Mouse (Mus musculus): ENCODE data around the gene Man2a2.
"Not testable (repeated sequence)": the region's sequence is repeated elsewhere in the genome, so short reads cannot be mapped to it uniquely, and the experiment has no call there.

Gene Man2a2

GRCm38 (mm10) chr7:80400099-80400498, 28.9 kb upstream of the Man2a2 start:
- DNase-seq (ENCODE audit: low spot score): peak; percentile 84

GRCm38 (mm10) chr7:80398654-80399444, 27.7 kb upstream of the Man2a2 start:
- no peak for DNase-seq (ENCODE audit: low spot score)

GRCm38 (mm10) chr7:80397986-80398385, 26.8 kb upstream of the Man2a2 start:
- DNase-seq (ENCODE audit: low spot score): no peak

GRCm38 (mm10) chr7:80396427-80396826, 25.3 kb upstream of the Man2a2 start:
- DNase-seq (ENCODE audit: low spot score): not testable (repeated sequence)

DNA sequence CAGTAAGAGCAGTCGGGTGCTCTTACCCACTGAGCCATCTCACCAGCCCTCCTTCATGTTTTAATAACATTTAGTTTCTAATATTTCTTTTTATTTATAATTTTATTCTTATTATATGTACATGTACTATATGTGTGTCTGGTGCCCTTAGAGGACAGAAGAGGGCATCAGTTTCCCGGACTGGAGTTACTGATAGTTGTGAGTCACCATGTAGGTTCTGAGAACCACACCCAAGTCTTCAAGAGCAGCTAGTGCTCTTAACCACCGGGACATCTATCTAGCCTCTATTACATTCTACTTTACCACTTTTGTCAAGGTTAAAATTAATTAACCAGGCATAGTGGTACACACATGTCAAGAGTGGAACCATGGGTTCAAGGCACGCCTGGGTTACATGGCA, 23.4 kb upstream of the Man2a2 start:
- no peak for DNase-seq (ENCODE audit: low spot score)

GRCm38 (mm10) chr7:80392119-80392518, 20.9 kb upstream of the Man2a2 start:
- DNase-seq (ENCODE audit: low spot score): no peak

DNA sequence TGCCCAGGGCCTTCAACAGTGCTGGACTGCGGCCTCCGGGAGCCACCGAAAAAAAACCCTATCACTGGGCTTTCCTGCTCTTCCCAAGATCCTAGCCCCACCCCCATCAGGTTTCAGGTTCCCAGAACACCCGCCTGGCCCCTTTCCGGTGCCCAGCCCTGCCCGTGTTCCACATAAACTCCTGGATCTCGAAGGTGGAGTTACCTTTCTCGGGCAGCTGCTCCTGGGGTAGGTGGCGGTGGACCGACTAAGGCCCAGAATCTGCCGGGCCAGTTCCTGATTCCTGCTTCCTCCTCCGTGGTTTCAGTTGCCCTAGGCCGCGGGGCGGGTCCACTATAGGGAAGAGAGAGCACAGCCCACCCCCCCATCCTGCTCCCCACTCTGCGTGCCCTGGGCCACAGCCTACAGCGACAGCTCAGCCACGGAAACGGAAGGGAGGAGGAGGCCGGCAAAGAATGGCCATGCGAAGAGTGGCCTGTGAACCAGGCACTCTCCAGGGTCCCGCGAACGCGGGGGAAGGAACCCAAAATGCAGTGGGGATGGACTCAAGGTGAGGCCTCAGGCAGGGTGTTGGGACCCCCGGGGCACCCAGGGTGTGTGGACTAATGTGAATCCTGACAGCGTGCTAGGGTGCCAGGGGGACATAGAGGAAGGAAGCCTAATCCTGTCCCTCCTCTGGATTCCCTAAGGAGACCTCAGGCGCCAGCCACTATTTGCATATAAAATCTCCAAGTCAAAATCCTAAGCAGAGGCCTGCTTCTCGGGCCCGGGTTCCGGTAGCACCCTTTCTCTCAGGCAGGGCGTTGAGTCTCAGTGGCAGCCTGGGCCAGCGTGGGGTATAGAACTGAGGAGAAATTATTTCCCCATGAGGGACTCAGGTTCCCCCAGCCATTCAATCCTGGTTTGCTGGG, 16.7 kb upstream of the Man2a2 start, which contains the start of gene Fes:
TSS of gene Fes (minus strand) at position 314 of the 911 bp plus-strand sequence.
- DNase-seq (ENCODE audit: low spot score): peak; percentile 80

DNA sequence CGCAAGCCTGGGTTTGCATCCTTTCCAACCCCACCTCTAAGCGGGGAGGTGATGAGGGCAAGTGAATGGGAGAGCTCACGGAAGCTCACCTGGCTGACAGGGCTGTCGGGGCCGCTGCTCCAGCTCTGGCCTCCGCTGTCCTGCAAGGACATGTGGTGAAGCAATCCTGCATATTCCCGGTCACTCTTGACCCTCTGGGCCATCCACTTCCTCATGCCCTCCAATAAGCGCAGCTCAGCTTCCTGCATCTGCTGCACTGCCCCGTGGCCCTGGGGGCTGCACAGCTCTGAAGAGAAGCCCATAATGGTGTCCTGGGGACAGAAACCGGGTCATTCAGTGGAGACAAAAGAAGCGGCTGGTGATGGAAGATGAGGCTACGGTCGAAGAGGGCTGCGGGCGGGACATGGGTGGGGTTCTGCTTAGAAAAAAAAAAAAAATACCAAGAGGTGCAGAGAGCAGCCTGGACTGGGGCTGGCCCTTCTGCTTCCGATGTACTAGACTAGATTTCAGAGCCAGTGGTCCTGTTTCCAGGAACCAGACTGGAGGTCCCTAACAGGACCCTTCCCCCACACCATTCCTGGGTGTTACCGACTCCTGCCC, 16.0 kb upstream of the Man2a2 start:
- peak; percentile 47 for DNase-seq (ENCODE audit: low spot score)

DNA sequence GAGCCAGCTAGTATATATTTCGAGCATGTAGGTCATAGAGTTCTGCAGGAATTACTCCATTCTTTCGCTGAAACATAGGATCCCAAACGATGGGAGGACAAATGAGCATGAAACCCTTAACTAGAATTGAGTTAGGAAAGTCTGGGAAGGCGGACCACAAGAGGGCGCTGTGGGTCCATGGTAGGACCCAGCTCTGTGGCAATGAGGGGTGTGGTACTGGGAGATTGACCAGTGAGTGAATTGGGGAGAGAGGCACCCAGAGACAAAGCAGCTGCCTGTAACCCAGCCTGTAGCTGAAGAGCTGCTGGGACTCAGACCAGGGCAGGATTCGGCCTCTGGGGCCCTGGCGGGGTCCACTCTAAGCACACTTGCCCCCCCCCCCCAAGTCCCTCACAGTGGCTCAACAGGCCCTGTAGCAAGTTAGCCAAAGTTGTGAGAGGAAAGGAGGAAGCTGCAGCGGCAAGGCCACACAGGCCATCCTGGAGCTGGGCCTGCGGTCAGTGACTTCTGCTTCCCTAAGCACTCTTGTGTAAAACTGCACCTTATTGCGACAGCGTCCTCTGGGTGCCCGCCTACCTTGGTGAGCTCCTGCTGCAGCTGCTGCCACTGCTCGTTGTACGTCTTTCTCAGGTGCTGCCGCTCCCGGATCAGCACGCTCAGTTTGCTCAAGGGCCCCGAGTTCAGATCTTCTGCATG, 15.2 kb upstream of the Man2a2 start:
- DNase-seq (ENCODE audit: low spot score): peak; percentile 91

DNA sequence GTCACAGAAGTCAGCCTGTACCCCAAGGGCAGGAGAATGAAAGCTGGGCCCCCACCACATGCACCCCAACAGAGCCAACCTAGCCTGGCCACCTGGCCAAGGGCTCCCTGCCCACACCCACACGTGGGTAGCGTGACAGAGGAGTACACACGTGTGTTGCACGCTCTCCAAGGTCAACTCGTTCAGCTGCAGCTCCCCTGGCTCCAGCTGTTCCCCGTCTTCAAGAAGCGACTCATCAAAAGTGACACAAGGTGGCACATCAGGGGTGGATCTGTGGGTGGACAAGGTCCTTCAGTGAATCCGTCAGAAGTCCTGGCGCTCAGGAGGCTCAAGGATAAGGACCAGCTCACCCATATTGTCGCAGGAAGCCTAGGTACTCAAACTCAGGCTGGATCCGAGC, 11.7 kb upstream of the Man2a2 start:
- DNase-seq (ENCODE audit: low spot score): no peak

DNA sequence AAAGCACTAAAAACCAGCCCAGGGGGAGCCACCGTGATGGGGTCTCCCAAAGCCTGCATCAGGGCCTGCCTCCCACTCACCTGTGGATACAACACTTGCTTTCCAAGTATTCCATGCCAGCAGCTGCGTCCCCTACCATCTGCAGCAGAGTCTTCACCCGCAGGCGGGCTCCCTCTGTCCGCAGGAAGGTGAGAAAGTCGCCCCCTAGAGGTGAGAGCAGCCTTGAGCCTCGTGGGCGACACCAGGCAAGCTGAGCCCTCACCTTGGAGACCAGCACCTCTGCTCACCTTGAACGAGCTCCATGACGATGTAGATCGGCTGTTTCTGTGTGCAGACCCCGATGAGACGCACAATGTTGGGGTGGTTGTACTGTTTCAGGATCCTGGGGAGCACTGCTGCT, 8.4 kb upstream of the Man2a2 start:
- DNase-seq (ENCODE audit: low spot score): no peak

DNA sequence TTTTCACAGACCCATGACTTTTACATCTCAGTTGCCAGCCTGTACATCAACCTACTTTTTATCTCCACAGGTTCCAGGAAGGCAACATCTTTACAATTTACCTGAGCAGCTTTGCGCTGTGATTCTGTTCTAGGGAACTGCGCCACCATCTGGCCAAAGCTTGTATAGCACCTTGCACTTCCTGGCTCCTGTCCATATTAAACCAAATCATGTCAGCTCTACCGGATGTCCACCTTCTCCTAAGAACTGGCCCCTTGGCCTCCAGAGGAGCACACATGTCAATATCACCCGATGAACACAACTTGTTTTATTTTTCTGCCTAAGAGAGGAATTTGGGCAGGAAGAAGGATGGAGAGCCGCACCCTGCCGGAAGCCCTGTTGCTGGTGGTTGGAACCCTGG, 6.3 kb upstream of the Man2a2 start:
- peak; percentile 61 for DNase-seq (ENCODE audit: low spot score)

GRCm38 (mm10) chr7:80376192-80376591, 5.0 kb upstream of the Man2a2 start:
- DNase-seq (ENCODE audit: low spot score): no peak

DNA sequence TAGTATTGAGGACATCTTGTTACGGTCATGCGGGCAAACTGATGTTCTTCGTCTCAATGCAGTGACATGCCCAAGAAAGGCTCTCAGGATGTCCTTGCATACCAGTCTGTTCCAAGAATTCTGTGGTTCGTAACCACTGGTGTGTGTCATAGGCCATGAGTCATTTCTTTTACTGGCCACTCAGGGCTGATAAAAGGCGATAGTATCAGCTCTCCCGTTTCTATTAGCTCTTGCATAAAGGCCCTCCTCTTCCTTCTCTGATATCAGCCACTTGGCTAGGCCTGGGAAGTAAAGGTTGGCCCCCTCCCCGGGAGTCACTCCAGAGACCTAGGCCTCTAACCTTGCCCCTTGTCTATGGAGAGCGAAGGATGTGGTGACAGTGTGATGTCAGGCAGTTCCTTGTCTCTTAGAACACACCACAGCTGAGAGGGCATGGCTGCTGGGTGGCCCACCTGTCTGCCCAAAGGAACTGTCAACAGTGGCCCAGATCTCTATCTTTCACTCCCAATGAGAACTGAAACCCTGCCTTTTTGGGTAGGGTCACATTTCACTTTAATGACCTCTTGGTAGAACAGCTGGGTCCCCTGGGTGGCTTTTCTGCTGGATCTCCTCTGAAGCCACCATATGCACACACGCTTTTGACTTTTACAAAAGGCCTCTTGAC, 4.3 kb upstream of the Man2a2 start:
- peak; percentile 27 for DNase-seq (ENCODE audit: low spot score)

DNA sequence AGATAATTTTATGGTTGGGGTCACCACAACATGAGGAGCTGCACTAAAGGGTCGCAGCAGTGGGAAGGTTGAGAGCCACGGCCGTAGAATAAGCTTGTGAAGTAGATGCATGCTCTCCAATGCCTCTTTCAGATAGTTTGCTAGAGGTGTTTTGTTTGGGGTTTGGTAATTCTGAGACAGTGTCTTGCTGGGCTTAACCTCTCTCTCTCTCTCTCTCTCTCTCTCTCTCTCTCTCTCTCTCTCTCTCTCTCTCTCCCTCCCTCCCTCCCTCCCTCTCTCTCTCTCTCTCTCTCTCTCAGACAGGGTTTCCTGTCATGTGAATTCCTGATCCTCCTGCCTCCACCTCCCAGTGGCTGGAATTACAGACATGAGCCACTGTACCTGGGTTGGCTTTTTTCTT, 3.6 kb upstream of the Man2a2 start:
- no peak for DNase-seq (ENCODE audit: low spot score)

DNA sequence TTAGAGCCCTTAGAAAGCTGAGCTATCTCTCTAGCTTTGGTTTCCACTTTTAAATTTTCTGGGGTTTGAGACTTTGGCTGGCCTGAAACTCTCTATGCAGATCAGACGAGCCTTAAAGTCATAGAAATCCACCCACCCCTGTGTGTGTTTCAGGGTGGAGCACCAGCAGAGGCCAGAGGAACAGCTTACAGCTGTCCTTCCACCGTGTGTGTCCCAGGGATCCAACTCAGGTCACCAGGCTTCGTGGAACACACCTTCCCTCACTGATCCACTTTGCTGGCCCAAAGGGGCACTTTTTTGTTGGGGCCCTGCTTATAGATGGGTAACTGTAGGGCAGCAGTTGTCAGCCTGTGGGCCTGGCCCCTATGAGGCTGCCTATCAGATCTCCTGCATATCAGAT, 3.1 kb upstream of the Man2a2 start:
- DNase-seq (ENCODE audit: low spot score): no peak

DNA sequence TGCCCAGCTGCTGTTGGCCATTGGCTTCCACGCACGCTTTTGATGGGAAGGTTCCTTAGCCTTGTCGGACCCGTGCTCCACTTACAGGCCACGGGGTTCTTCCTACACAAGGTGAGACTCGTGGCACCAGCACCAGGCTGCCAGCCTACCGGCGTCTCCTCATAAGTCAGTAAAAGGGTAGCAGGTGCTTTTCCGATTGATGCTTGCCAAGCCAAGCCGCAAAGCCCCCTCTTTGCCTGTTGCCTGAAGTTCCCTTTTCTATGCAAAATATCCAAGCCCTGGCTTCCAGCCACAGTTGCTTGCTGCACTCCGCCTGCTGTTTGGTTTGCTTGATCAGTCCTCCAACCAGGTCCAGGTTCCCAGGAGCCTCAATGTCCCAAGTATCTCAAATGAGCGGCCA, 2.7 kb upstream of the Man2a2 start:
- no peak for DNase-seq (ENCODE audit: low spot score)

DNA sequence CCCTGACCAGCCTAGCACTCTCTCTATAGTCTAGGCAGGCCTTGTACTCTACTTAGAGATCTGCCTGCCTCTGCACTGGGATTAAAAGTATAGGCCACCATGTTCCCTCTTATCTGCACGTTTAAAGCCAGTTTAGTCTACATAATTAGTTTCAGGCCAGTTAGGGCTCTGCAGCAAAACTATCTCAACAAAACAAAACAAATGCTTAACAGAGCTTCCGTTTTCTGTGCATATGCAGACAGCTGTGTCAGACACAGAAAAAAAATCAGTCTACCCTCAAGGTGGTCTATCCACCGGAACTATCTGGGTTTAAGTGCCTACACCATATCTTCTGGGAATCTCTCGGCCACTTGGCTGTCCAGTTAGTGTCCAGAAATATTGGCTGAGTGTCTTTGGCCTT, 2.2 kb upstream of the Man2a2 start:
- DNase-seq (ENCODE audit: low spot score): no peak

DNA sequence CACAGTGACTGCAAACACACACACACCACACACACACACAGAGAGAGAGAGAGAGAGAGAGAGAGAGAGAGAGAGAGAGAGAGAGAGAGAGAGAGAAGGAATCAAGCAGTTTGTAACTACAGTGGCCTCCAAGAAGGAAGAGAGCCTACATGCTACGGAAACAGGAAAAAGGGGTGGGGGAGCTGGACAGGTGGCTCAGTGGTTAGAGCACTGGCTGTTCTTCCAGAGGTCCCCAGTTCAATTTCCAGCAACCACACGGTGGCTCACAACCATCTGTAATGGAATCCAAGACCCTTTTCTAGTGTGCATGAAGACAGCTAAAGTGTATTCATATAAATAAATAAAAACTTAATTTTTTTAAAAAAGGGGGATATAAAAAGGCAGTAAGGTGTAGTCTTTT, 1.5 kb upstream of the Man2a2 start:
- no peak for DNase-seq (ENCODE audit: low spot score)

GRCm38 (mm10) chr7:80372166-80372565, 991 bp upstream of the Man2a2 start:
- no peak for DNase-seq (ENCODE audit: low spot score)

GRCm38 (mm10) chr7:80370649-80371040, 530 bp downstream of the Man2a2 start:
- DNase-seq (ENCODE audit: low spot score): peak; percentile 73

All from lung, postnatal 25 days (tissue).